ENCODE assay signal across 9 mouse cellular contexts in the genomic region with DNA sequence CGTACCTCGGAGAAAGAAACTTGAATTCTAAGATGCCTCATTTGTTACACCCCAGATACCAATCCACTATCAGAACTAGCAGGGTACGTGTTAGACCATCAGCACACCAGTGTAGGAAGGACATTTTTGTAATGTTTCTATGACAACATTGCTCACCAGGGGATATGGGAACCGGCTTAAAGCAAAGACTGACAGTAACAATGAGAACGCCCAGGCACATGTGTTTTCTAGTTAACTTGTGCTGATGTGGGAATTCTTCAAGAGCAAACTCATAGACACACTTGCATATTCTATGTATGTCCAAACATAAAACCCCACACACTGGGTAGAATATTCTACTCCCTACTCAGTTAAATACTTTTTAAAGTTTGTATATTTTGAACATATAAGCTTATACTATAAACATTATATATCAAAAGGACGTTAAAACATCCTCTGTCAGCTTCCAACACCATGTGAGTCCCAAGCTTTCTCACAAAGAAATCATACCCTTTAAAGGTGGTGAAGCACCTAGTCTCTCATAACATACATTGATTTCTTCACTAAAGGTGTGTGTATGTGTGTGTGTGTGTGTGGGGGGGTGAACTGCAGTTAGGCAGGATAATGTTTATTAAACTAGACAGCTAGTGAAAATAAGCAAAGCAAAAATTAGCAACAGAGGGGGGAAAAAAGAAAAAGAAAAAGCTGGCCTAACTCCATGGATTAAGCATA.
DNase-seq lines count a peak whose midpoint lies in the region; ATAC-seq and TF ChIP-seq lines count a peak whose summit lies in the region.
"Had no signal": no experiment of that assay in that cellular context is flagged by ENCODE, and none has a peak within 500 bp of the region (broad histone marks: within the 10 kb centered on the region; RNA-seq: fewer than 3 reads in every experiment).

No protein-coding gene starts in this region.

- no peaks in the 10 kb centered on the region for H3K36me3 ChIP-seq in lung, embryonic 14.5 days (ENCODE audit: insufficient read depth)
- no peaks in the 10 kb centered on the region for H3K36me3 ChIP-seq in forebrain, embryonic 14.5 days (ENCODE audit: control insufficient read depth, insufficient read depth, low read length)
- H3K36me3 ChIP-seq in limb, embryonic 15.5 days, result no peaks in the 10 kb centered on the region
- H3K36me3 ChIP-seq in stomach, embryonic 16.5 days (ENCODE audit: control insufficient read depth, insufficient read depth, low read length), result no peaks in the 10 kb centered on the region
- H3K36me3 ChIP-seq: liver, embryonic 12.5 days had no signal

- no peak for DNase-seq in lung, embryonic 14.5 days
- DNase-seq in lung, postnatal 36 days, result no peak
- peak; percentile 8 for DNase-seq in forebrain, embryonic 14.5 days (ENCODE audit: low spot score)
- no peak for DNase-seq in retina, postnatal 1 day
- DNase-seq in cerebellum, postnatal 10 days, result no peak
- DNase-seq: thymus, postnatal 4 days had no signal

- no peak for TF ChIP-seq CTCF in lung, embryonic 14.5 days (IDR thresholded peaks at IDR 0.05; ENCODE audit: low read depth)

- H3K9me3 ChIP-seq in lung, embryonic 14.5 days (ENCODE audit: low read depth, low read length), result no peaks in the 10 kb centered on the region
- no peaks in the 10 kb centered on the region for H3K9me3 ChIP-seq in forebrain, embryonic 14.5 days (replicated peaks; ENCODE audit: control insufficient read depth, low read length)
- H3K9me3 ChIP-seq in limb, embryonic 15.5 days, result no peaks in the 10 kb centered on the region
- H3K9me3 ChIP-seq in stomach, embryonic 16.5 days (replicated peaks; ENCODE audit: control insufficient read depth, low read length), result no peaks in the 10 kb centered on the region
- H3K9me3 ChIP-seq: liver, embryonic 12.5 days had no signal

- no peak overlapping the region for H3K4me3 ChIP-seq in lung, embryonic 14.5 days (ENCODE audit: low read depth, low read length)
- H3K4me3 ChIP-seq in forebrain, embryonic 14.5 days (ENCODE audit: low read depth, low read length), result no peak overlapping the region
- no peak overlapping the region for H3K4me3 ChIP-seq in limb, embryonic 15.5 days
- H3K4me3 ChIP-seq in stomach, embryonic 16.5 days (replicated peaks; ENCODE audit: low read length), result no peak overlapping the region
- H3K4me3 ChIP-seq: liver, embryonic 12.5 days had no signal

- H3K27me3 ChIP-seq in lung, embryonic 14.5 days (ENCODE audit: insufficient read depth, low read length), result no peaks in the 10 kb centered on the region
- H3K27me3 ChIP-seq in forebrain, embryonic 14.5 days (replicated peaks; ENCODE audit: control insufficient read depth, insufficient read depth, low read length), result no peaks in the 10 kb centered on the region
- H3K27me3 ChIP-seq in limb, embryonic 15.5 days, result no peaks in the 10 kb centered on the region
- no peaks in the 10 kb centered on the region for H3K27me3 ChIP-seq in stomach, embryonic 16.5 days (ENCODE audit: control insufficient read depth, insufficient read depth, low read length)
- H3K27me3 ChIP-seq: liver, embryonic 12.5 days had no signal

- peak overlapping the region; percentile 55; the same call in 1 of the 2 replicates for H3K27ac ChIP-seq in lung, embryonic 14.5 days (ENCODE audit: low read depth)
- H3K27ac ChIP-seq in forebrain, embryonic 14.5 days (ENCODE audit: low read depth, low read length), result no peak overlapping the region
- H3K27ac ChIP-seq in limb, embryonic 15.5 days, result peak overlapping the region; percentile 81
- H3K27ac ChIP-seq in stomach, embryonic 16.5 days (ENCODE audit: low read length), result peak overlapping the region; percentile 70
- H3K27ac ChIP-seq: liver, embryonic 12.5 days had no signal

- no peak overlapping the region for H3K4me2 ChIP-seq in lung, embryonic 14.5 days
- H3K4me2 ChIP-seq in forebrain, embryonic 14.5 days (ENCODE audit: low read length), result no peak overlapping the region
- no peak overlapping the region for H3K4me2 ChIP-seq in limb, embryonic 15.5 days
- H3K4me2 ChIP-seq in stomach, embryonic 16.5 days (ENCODE audit: low read depth, low read length), result no peak overlapping the region
- H3K4me2 ChIP-seq: liver, embryonic 12.5 days had no signal

- H3K9ac ChIP-seq in lung, embryonic 14.5 days, result no peak overlapping the region
- H3K9ac ChIP-seq in forebrain, embryonic 14.5 days (ENCODE audit: low read length), result no peak overlapping the region
- no peak overlapping the region for H3K9ac ChIP-seq in limb, embryonic 15.5 days
- no peak overlapping the region for H3K9ac ChIP-seq in stomach, embryonic 16.5 days (ENCODE audit: low read length)
- H3K9ac ChIP-seq: liver, embryonic 12.5 days had no signal

- peak; percentile 54 for ATAC-seq in lung, embryonic 14.5 days (ENCODE audit: insufficient read depth)
- 0 out of 2 replicates have a peak, but pooled peaks have one; percentile 42 for ATAC-seq in forebrain, embryonic 14.5 days
- ATAC-seq in limb, embryonic 15.5 days (ENCODE audit: insufficient number of reproducible peaks, low FRiP score, low TSS enrichment, low read depth), result no peak
- peak; percentile 50; the same call in 1 of the 2 replicates for ATAC-seq in stomach, embryonic 16.5 days (ENCODE audit: insufficient read depth, low FRiP score)
- ATAC-seq: liver, embryonic 12.5 days had no signal

- WGBS in lung, embryonic 14.5 days, result 57% methylated on average over 6 of the region's 6 CpGs
- WGBS in forebrain, embryonic 14.5 days, result 48% methylated on average over 6 of the region's 6 CpGs
- WGBS in limb, embryonic 15.5 days, result 53% methylated on average over 6 of the region's 6 CpGs
- WGBS in stomach, embryonic 16.5 days, result 46% methylated on average over 6 of the region's 6 CpGs

- 0 out of 2 replicates have a peak, but pooled peaks cover 4% of the 10 kb centered on the region for H3K4me1 ChIP-seq in lung, embryonic 14.5 days (ENCODE audit: insufficient read depth)
- 0 out of 2 replicates have a peak, but pooled peaks cover 4% of the 10 kb centered on the region for H3K4me1 ChIP-seq in forebrain, embryonic 14.5 days (ENCODE audit: control insufficient read depth, insufficient read depth, low read length)
- H3K4me1 ChIP-seq in limb, embryonic 15.5 days, result peaks cover 14% of the 10 kb centered on the region
- no peaks in the 10 kb centered on the region for H3K4me1 ChIP-seq in stomach, embryonic 16.5 days (ENCODE audit: control insufficient read depth, insufficient read depth, low read length)
- H3K4me1 ChIP-seq: liver, embryonic 12.5 days had no signal
